Mouse (Mus musculus) right cerebral cortex, postnatal 14 days (tissue): ENCODE measurements around the gene Dock9.

Experiments used
- DNase-seq: peaks from one replicate; pipeline ENCODE4 v3.0.0; 2022

Gene Dock9

GRCm38 (mm10) chr14:121797457-121798410, at the start of gene Dock9:
Gene Dock9, minus strand, starts transcription at chr14:121797837.
- DNase-seq, result peak; percentile 73

DNA sequence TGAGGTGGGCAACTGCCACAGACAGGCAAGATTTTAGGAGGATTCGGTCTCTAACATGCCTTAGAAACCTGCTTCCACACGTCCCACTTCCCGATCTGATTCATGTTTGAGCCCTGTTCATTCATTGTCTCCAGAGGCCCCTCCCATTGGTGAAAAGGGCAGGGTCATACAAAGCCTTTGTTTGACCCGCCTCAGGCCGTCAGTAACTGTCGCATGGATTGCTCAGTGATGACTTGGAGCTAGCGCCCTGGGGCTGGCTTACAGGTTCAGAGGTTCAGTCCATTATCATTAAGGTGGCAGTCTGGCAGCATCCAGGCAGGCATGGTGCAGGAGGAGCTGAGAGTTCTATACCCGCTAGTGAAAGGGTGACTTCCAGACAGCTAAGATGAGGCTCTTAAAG, 46.8 kb upstream of the Dock9 start:
- DNase-seq, result no peak

GRCm38 (mm10) chr14:121840217-121840616, 42.6 kb upstream of the Dock9 start:
- no peak for DNase-seq

DNA sequence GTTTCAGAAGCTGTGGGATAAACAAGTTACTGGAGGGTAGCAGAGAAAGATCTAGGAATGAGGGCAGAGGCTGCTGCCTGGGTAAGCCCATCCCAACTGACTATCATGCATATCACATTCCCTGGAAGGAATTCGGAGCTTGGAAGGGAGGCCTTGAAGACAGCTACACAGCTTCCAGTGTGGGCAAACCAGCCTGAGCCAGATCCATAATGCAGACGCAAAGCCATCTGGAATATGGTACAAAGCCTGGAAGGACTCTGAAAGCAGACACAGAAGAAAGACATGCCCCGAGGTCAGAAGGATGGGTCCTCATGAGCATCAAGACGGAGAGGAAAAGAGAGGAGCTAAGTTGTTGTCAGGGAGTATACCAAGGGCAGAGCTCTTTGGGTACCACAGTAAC, 40.5 kb upstream of the Dock9 start:
- no peak for DNase-seq

GRCm38 (mm10) chr14:121833001-121833520, 35.4 kb upstream of the Dock9 start:
- no peak for DNase-seq

- no peak for DNase-seq
Observed at GRCm38 (mm10) chr14:121829816-121830442, 32.3 kb upstream of the Dock9 start.

GRCm38 (mm10) chr14:121827091-121827490, 29.5 kb upstream of the Dock9 start:
- no peak for DNase-seq

DNA sequence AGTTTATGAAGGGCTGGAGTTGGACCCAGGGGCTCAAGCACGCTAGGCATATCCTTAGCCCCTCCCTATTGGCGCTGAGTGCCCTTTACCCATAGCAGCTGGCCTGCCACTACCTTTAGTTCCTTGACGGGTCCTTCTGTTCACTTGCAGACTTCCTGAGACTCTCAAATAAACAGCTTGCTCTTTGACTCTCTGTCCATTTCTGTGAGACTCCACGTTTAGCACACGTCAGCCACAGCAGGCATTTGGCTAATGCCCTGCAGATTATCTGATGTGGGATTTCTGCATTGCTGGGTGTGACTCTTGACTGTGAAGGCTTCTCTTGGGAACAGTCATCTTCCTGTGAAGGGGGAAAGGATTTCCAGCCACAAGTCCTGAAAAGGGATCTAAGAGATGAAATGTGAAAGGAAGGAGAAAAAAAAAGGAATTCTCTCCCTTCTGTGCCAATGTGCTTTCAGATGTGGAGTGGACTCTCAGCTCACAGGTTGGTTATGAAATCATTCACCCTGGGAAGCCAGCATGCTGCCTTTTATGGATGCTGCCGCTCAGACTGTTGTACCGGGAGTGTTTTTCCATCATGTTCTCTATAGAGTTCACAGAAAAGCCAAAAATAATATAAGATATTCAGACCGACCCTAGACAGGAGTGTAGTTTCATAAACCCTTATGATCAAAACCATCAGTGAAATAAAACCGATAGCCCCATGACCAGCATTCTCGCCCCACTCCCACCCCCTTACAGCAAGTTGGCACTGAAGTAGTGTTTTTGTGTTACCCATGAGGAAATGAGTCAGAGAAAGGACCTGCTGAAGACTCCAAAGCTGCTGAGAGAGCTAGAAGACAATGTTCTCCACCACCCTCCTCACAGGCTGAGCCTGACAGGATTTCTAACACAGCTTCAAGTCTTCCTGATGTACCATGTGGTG, 28.1 kb upstream of the Dock9 start:
- no peak for DNase-seq

DNA sequence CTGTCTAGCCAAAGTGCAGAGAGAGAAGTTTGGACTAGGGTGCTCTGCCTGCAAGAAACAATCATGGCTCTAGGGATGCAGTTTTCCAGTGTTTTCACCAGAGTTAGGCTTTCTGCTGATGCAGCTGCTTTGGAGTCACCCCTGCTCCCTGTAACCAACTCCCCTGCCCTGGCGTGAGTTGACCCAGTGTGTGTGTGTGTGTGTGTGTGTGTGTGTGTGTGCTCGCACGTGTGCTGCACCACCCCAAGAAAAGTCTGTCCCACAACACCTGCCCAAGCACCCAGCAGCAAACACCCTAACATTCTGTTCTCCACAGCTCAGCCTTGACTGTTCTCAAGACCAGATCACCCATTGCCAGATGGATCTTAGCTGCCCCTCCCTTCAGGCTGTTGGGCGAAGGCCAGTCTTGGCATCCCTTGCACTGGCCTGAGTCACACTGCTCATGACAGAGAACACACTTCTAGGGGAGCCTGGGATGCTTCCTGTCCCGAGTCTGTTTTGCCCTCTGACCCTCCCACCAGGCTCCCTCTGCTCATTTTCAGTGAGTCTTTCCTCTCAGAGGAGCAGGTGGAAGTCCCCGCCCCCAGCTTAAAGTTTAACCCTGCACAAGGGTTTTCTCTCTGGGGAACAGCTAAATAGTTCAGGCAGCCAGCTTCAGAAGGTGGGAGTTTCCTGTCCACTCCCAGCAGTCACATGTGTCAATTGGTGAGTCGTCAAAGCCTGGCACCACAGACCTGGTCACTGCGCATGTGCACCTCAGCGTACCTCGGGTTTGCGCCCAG, 26.9 kb upstream of the Dock9 start:
- no peak for DNase-seq

DNA sequence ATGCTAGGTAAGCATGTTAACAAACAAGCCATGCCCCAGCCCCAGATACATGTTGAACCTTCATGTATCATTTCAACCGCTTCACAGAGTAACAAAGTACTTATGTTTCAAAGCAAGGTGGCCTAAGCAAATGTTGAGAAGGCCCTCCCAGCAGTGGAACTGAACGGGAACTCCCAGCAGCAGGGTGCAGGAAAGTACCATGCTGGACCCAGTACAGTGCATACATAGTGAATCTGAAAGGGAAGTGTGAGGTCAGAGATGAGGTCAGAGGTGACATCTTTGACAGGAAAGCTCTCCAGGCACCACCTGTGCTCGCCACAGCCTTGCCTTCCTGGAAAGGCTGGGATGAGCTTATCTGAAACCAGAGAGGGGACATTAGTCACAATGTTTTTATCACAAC, 25.4 kb upstream of the Dock9 start:
- no peak for DNase-seq

DNA sequence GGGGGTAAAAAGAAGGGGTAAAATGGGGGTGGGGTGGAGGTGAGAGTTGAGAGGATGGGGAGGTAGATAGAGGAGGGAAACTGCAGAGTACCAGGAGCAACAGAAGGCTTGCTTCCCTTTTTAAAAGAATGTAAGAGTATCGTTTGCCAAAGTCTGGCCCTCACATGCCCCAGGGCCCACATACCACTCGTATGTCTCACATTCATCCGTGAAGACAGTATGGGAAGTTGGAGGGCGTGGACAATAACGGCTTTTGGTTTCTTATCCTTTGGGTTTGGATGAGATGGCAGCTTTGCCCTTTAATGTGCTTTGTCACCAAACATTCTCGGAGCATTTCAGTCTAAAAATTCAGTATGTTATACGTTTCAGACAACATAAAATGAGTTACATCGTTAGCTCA, 24.9 kb upstream of the Dock9 start:
- no peak for DNase-seq

GRCm38 (mm10) chr14:121806791-121807190, 9.2 kb upstream of the Dock9 start:
- no peak for DNase-seq

DNA sequence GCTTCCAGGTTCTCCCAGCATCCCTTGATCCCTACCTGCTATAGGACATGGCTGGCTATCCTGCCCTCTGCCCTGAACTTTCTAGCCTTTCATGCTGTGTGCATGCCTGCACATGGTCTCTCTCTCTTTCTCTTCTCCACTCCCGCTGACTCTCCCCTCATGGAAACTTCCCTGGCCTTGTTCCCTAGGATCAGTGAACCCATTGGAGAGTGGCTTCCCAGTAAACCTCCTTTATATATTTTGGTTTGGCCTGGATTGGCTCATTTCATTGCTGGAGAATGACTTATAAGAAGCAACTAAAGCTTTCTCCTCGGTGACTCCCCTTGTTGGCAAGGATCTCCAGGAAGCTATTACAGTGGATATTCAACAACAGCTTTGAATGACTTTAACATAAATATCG, 8.7 kb upstream of the Dock9 start:
- DNase-seq, result no peak

DNA sequence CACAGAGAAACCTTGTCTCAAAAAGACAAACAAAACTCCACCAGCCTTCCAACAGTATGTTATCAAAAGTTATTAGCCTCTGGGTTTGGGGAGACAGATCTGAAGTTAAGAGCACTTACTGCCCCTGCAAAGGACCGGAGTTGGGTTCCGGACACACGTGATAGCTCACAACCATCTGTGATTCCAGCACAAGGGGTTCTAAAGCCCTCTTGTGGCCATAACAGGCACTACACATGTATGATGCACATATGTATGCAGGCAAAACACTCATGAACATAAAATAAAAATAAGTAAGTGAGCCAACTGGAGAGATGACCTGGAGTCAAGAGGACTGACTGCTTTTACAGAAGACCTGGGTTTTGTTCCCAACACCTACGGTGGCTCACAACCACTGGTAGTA, 6.8 kb upstream of the Dock9 start:
- DNase-seq, result no peak

DNA sequence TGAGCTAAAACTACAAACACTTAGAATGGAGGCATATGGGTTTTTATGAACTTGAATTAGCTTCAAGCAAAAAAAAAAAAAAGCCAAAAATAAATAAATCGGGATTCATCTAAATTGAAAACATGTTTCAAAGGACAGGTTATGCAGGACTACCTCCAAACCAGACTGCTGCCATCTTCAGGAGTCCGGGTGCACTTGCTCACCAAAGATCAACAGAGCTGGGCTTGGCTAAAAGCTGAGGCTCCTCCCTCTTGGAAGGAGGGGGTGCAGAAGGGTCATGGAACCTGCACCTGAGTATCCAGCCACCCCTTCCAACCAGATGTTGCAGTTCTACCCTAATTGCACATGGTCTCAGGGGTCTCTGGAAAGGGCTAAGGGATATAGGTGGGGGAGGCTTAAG, 3.3 kb upstream of the Dock9 start:
- no peak for DNase-seq

- no peak for DNase-seq
Observed at GRCm38 (mm10) chr14:121799112-121799511, 1.5 kb upstream of the Dock9 start.

DNA sequence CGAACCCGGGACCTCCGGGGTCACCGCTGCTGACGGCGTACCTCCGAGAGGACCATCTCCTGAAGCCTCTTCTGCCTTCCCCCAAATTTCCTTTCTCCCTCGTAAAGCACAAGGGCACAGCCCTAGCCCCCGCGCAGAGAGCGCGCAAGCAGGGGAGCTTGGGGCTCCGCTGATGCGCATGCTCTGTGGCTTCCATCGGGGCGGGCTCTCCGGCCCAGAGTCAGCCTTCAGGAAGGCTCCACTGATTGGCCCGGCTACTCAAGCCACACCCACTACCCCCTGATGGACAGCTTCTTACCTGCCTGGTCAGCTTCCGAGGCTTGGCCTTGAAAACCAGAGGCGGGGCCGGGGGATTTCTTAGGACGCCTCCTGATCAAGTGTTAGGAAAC, 768 bp upstream of the Dock9 start:
- peak; percentile 86 for DNase-seq

DNA sequence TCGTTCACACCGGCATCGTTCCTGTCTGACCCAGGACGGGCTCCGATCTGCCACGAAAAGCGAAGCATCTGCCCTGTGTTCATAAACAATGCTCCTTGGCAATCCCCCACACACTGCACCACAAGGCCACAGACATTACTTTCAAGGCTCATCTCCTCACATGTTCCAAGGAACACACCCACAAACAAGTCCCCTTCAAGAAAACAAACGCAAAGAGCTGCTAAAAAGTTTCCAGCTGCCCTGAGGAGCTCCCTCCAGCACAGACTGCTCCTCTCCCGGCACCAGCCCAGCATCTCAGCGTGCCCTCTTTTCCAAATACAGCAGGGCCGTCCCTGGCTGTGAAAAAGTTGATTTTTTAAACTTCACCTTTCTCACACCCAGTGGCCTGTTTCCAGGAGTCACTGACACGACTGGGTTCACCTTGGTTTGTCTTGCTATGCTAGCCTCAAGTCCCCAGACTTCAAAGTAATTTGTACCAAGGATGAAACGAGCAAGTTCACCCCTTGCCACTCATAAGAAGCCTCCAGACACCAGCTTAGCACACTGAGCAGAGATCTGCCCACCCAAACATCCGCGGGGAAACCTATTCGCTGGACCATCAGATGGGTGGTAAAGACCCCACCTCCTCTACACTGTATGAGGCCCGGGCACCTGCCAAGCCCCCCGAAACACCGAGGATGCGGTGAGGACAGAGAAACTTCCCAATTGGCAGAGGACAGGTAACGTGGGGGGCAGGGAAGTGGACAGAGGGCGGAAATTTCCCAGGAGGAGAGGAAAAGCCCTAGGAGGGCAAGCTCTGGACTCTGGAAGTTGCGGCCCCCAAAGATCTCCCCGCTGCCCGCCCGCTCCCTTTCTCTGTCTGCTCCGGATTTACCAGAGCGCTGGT, 823 bp downstream of the Dock9 start:
- peak; percentile 13 for DNase-seq

DNA sequence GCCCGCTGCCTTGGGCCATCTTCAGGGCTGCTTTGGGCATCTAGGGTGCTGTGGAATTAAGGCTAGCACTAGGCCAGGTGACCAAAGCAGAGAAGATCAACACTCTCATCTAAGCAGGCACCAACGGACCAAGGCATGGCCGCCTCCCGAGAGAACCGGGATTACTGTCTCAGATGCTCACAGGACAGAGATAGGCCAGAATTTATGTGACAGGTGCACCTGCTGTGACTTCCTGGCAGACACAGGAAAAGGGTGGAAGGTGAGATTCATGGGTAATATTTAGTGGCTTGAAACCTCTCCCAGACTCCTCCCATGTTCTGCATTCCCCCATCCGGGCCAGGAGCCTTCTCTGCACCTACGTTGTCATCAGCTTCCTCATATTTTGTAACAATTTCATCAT, 2.1 kb downstream of the Dock9 start:
- no peak for DNase-seq

GRCm38 (mm10) chr14:121793639-121794038, 4.0 kb downstream of the Dock9 start:
- no peak for DNase-seq

GRCm38 (mm10) chr14:121791935-121792334, 5.7 kb downstream of the Dock9 start:
- no peak for DNase-seq
